Comparison of ENCODE assay signal across 9 mouse cellular contexts in the genomic region with DNA sequence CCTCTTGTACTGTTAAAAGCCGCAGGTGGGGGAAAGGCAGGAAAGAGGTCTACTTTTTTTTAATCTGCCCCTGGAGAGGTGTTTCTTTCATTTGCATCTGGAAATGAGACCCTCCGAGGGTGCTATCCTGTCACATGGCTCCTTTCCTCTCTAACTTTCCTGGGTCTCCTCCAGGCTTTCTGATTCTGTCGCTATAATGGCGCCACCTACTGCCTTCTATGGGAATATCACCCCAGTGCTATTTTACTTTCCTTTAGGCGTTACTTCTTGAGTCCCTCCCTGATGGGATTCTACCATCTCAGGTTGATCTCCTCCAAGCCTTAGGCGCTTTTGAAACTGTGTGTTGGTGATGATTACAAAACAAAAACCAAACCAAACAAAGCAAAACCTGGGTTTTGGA. TPM values are rescaled to one million over a fixed set of nuclear protein-coding genes. Genes with fewer than 3 reads are reported as not detected.
DNase-seq lines count a peak whose midpoint lies in the region; ATAC-seq and TF ChIP-seq lines count a peak whose summit lies in the region.
"Had no signal": no experiment of that assay in that cellular context is flagged by ENCODE, and none has a peak within 500 bp of the region (broad histone marks: within the 10 kb centered on the region; RNA-seq: fewer than 3 reads in every experiment).

No protein-coding gene starts in this region.

- H3K27me3 ChIP-seq in heart, postnatal 0 days (ENCODE audit: control insufficient read depth, insufficient read depth, low read length), result no peaks in the 10 kb centered on the region
- peaks cover 19% of the 10 kb centered on the region for H3K27me3 ChIP-seq in heart, embryonic 11.5 days (ENCODE audit: control insufficient read depth, insufficient read depth, low read length)
- no peaks in the 10 kb centered on the region for H3K27me3 ChIP-seq in embryonic facial prominence, embryonic 11.5 days (ENCODE audit: control insufficient read depth, insufficient read depth, low read length)
- no peaks in the 10 kb centered on the region for H3K27me3 ChIP-seq in intestine, embryonic 16.5 days (replicated peaks; ENCODE audit: control insufficient read depth, insufficient read depth, low read length)

- H3K27ac ChIP-seq in heart, postnatal 0 days (ENCODE audit: low read depth), result no peak overlapping the region
- no peak overlapping the region for H3K27ac ChIP-seq in heart, embryonic 11.5 days (ENCODE audit: low read depth, low read length)
- H3K27ac ChIP-seq in embryonic facial prominence, embryonic 11.5 days (replicated peaks; ENCODE audit: low read depth, low read length), result no peak overlapping the region
- H3K27ac ChIP-seq in intestine, embryonic 16.5 days (ENCODE audit: low read length), result no peak overlapping the region
- H3K27ac ChIP-seq: macrophage had no signal

- no peak for ATAC-seq in heart, postnatal 0 days (ENCODE audit: insufficient read depth, low read depth)
- no peak for ATAC-seq in heart, embryonic 11.5 days (replicated peaks; ENCODE audit: insufficient number of reproducible peaks, low FRiP score, low TSS enrichment)
- ATAC-seq in embryonic facial prominence, embryonic 11.5 days (replicated peaks; ENCODE audit: insufficient number of reproducible peaks, low FRiP score, low TSS enrichment, low read depth), result no peak
- no peak for ATAC-seq in intestine, embryonic 16.5 days

- DNase-seq in heart, postnatal 0 days (ENCODE audit: low spot score), result peak; percentile 36
- peak; percentile 14 for DNase-seq in thymus, postnatal 0 days (ENCODE audit: low spot score)
- DNase-seq in thymus, adult 18-20 months, result no peak
- peak; percentile 71 for DNase-seq in embryonic facial prominence, embryonic 11.5 days (ENCODE audit: low spot score)
- DNase-seq in lung, postnatal 36 days, result peak; percentile 64
- DNase-seq in urinary bladder, postnatal 25 days (ENCODE audit: low spot score), result no peak

- no peak overlapping the region for H3K9ac ChIP-seq in heart, postnatal 0 days (replicated peaks; ENCODE audit: low read depth, low read length)
- no peak overlapping the region for H3K9ac ChIP-seq in heart, embryonic 11.5 days (ENCODE audit: low read depth, low read length)
- H3K9ac ChIP-seq in embryonic facial prominence, embryonic 11.5 days (replicated peaks; ENCODE audit: low read length), result no peak overlapping the region
- no peak overlapping the region for H3K9ac ChIP-seq in intestine, embryonic 16.5 days (ENCODE audit: low read depth, low read length)

- TF ChIP-seq EP300 in heart, postnatal 0 days (IDR thresholded peaks at IDR 0.05; ENCODE audit: low read depth), result no peak

- H3K4me3 ChIP-seq in heart, postnatal 0 days (ENCODE audit: low read depth, low read length), result no peak overlapping the region
- no peak overlapping the region for H3K4me3 ChIP-seq in heart, embryonic 11.5 days (ENCODE audit: low read depth, low read length)
- H3K4me3 ChIP-seq in embryonic facial prominence, embryonic 11.5 days (ENCODE audit: low read depth, low read length), result no peak overlapping the region
- H3K4me3 ChIP-seq in intestine, embryonic 16.5 days (ENCODE audit: low read length), result no peak overlapping the region

- TF ChIP-seq CTCF in heart, postnatal 0 days (IDR thresholded peaks at IDR 0.05; ENCODE audit: low read depth), result peak; percentile 58

- WGBS in heart, postnatal 0 days, result 28% methylated on average over 6 of the region's 6 CpGs
- 29% methylated on average over 6 of the region's 6 CpGs for WGBS in heart, embryonic 11.5 days (ENCODE audit: insufficient replicate concordance)
- WGBS in embryonic facial prominence, embryonic 11.5 days, result 31% methylated on average over 6 of the region's 6 CpGs
- WGBS in intestine, embryonic 16.5 days, result 31% methylated on average over 6 of the region's 6 CpGs

- H3K9me3 ChIP-seq in heart, postnatal 0 days (replicated peaks; ENCODE audit: control insufficient read depth, low read length), result no peaks in the 10 kb centered on the region
- H3K9me3 ChIP-seq in heart, embryonic 11.5 days (replicated peaks; ENCODE audit: control insufficient read depth, low read length), result no peaks in the 10 kb centered on the region
- H3K9me3 ChIP-seq in embryonic facial prominence, embryonic 11.5 days (replicated peaks; ENCODE audit: control insufficient read depth, low read length), result no peaks in the 10 kb centered on the region
- no peaks in the 10 kb centered on the region for H3K9me3 ChIP-seq in intestine, embryonic 16.5 days (ENCODE audit: control insufficient read depth, low read length)

- H3K36me3 ChIP-seq in heart, postnatal 0 days (replicated peaks; ENCODE audit: control insufficient read depth, insufficient read depth, low read length), result no peaks in the 10 kb centered on the region
- H3K36me3 ChIP-seq in heart, embryonic 11.5 days (ENCODE audit: control insufficient read depth, insufficient read depth, low read length), result no peaks in the 10 kb centered on the region
- H3K36me3 ChIP-seq in embryonic facial prominence, embryonic 11.5 days (replicated peaks; ENCODE audit: control insufficient read depth, insufficient read depth, low read depth, low read length), result no peaks in the 10 kb centered on the region
- H3K36me3 ChIP-seq in intestine, embryonic 16.5 days (ENCODE audit: control insufficient read depth, insufficient read depth, low read length), result no peaks in the 10 kb centered on the region

- H3K4me1 ChIP-seq in heart, postnatal 0 days (ENCODE audit: control insufficient read depth, insufficient read depth), result 0 out of 2 replicates have a peak, but pooled peaks cover 2% of the 10 kb centered on the region
- peaks cover 3% of the 10 kb centered on the region for H3K4me1 ChIP-seq in heart, embryonic 11.5 days (ENCODE audit: control insufficient read depth, insufficient read depth, low read length)
- H3K4me1 ChIP-seq in embryonic facial prominence, embryonic 11.5 days (ENCODE audit: control insufficient read depth, insufficient read depth, low read length), result no peaks in the 10 kb centered on the region
- no peaks in the 10 kb centered on the region for H3K4me1 ChIP-seq in intestine, embryonic 16.5 days (ENCODE audit: control insufficient read depth, insufficient read depth, low read length)

- no peak overlapping the region for H3K4me2 ChIP-seq in heart, postnatal 0 days (ENCODE audit: low read depth, low read length)
- no peak overlapping the region for H3K4me2 ChIP-seq in heart, embryonic 11.5 days
- no peak overlapping the region for H3K4me2 ChIP-seq in embryonic facial prominence, embryonic 11.5 days (ENCODE audit: low read depth, low read length)
- no peak overlapping the region for H3K4me2 ChIP-seq in intestine, embryonic 16.5 days (ENCODE audit: low read depth, low read length)

RNA-seq across cellular contexts. Expression of a gene that starts 22.1 kb away (rescaled TPM):
- 1.4 TPM in 1 of 2 replicates, not detected in the other for total RNA-seq in heart, postnatal 0 days (2014; rRNA removed; ENCODE audit: low replicate concordance)
- 0.01 TPM in 1 of 2 replicates, not detected in the other for polyA plus RNA-seq in heart, postnatal 0 days (2015; fragmentation: Nextera tagmentation; extraction: Ambion mirVana)
- polyA plus RNA-seq in heart, embryonic 11.5 days (2014; fragmentation: Nextera tagmentation; extraction: Ambion mirVana), result 0.44 and 0.56 TPM in 2 replicates
- 0.22 and 0.35 TPM in 2 replicates for polyA plus RNA-seq in thymus, postnatal 0 days (2015; fragmentation: Nextera tagmentation; extraction: Ambion mirVana)
- 3.2 and 6.5 TPM in 2 replicates for polyA plus RNA-seq in embryonic facial prominence, embryonic 11.5 days (2014; fragmentation: Nextera tagmentation; extraction: Ambion mirVana)
- 0.50 and 1.1 TPM in 2 replicates for polyA plus RNA-seq in intestine, embryonic 16.5 days (2015; fragmentation: Nextera tagmentation; extraction: Ambion mirVana)

RNA-seq across cellular contexts. Expression of a gene that starts 47.7 kb away (rescaled TPM):
- total RNA-seq in heart, postnatal 0 days (2014; rRNA removed; ENCODE audit: low replicate concordance), result 8.2 and 13.1 TPM in 2 replicates
- polyA plus RNA-seq in heart, postnatal 0 days (2015; fragmentation: Nextera tagmentation; extraction: Ambion mirVana), result 15.4 and 15.8 TPM in 2 replicates
- 24.2 and 24.9 TPM in 2 replicates for polyA plus RNA-seq in heart, embryonic 11.5 days (2014; fragmentation: Nextera tagmentation; extraction: Ambion mirVana)
- polyA plus RNA-seq in thymus, postnatal 0 days (2015; fragmentation: Nextera tagmentation; extraction: Ambion mirVana), result 12.4 and 12.7 TPM in 2 replicates
- polyA plus RNA-seq in embryonic facial prominence, embryonic 11.5 days (2014; fragmentation: Nextera tagmentation; extraction: Ambion mirVana), result 20.6 and 21.9 TPM in 2 replicates
- polyA plus RNA-seq in intestine, embryonic 16.5 days (2015; fragmentation: Nextera tagmentation; extraction: Ambion mirVana), result 17.7 and 18.6 TPM in 2 replicates

RNA-seq across cellular contexts. Expression of a gene that starts 47.8 kb away (rescaled TPM):
- total RNA-seq in heart, postnatal 0 days (2014; rRNA removed; ENCODE audit: low replicate concordance), result 4.2 and 11.6 TPM in 2 replicates
- 15.9 and 19.2 TPM in 2 replicates for polyA plus RNA-seq in heart, postnatal 0 days (2015; fragmentation: Nextera tagmentation; extraction: Ambion mirVana)
- 18.9 and 21.2 TPM in 2 replicates for polyA plus RNA-seq in heart, embryonic 11.5 days (2014; fragmentation: Nextera tagmentation; extraction: Ambion mirVana)
- polyA plus RNA-seq in thymus, postnatal 0 days (2015; fragmentation: Nextera tagmentation; extraction: Ambion mirVana), result 42.4 and 47.7 TPM in 2 replicates
- polyA plus RNA-seq in embryonic facial prominence, embryonic 11.5 days (2014; fragmentation: Nextera tagmentation; extraction: Ambion mirVana), result 37.0 and 39.5 TPM in 2 replicates
- 20.8 and 22.1 TPM in 2 replicates for polyA plus RNA-seq in intestine, embryonic 16.5 days (2015; fragmentation: Nextera tagmentation; extraction: Ambion mirVana)

Comparison
In these comparisons a context has a peak if more than half of its experiments do, and no peak if none do; other contexts are left out.
1. DNase-seq: peak in heart, postnatal 0 days (single experiment), thymus, postnatal 0 days (single experiment), embryonic facial prominence, embryonic 11.5 days (single experiment) and lung, postnatal 36 days (single experiment); none in thymus, adult 18-20 months (0 of 2) and urinary bladder, postnatal 25 days (single experiment).